Mouse (Mus musculus) forebrain, embryonic 11.5 days (tissue): ENCODE data around the gene Tmod3. TPM values are rescaled to one million over a fixed set of nuclear protein-coding genes. Genes with fewer than 3 reads are reported as not detected.
"Not testable (repeated sequence)": the region's sequence is repeated elsewhere in the genome, so short reads cannot be mapped to it uniquely, and the experiment has no call there.

ENCODE experiments used
- ATAC-seq: fragments of 200-750 bp; cut with Nextera tagmentation; replicated peaks from 2 replicates; pipeline ENCODE4 v1.8.0; 2017; ENCODE audit warnings: moderate TSS enrichment; ENCODE audit not compliant: low FRiP score
- DNase-seq: peaks from one replicate; pipeline ENCODE4 v3.0.0-alpha.2; 2017; ENCODE audit warnings: low spot score
- H3K27ac ChIP-seq: fragments of 300-500 bp; sonication (generic); 2 replicates; pipeline ENCODE4 v1.5.1; 2014; ENCODE audit warnings: low read depth, low read length
- H3K27me3 ChIP-seq: fragments of 300-500 bp; sonication (generic); 2 replicates; pipeline ENCODE4 v1.6.1; 2014; ENCODE audit warnings: mild to moderate bottlenecking, low read length, mixed read lengths; ENCODE audit not compliant: control insufficient read depth, insufficient read depth
- H3K36me3 ChIP-seq: fragments of 300-500 bp; sonication (generic); 2 replicates; pipeline ENCODE4 v1.6.1; 2014; ENCODE audit warnings: mild to moderate bottlenecking, low read length, moderate library complexity, mixed read lengths; ENCODE audit not compliant: control insufficient read depth, insufficient read depth
- H3K4me1 ChIP-seq: fragments of 300-500 bp; sonication (generic); replicated peaks from 2 replicates; pipeline ENCODE4 v1.6.1; 2014; ENCODE audit warnings: low read length, mixed read lengths; ENCODE audit not compliant: control insufficient read depth, insufficient read depth
- H3K4me2 ChIP-seq: fragments of 300-500 bp; sonication (generic); 2 replicates; pipeline ENCODE4 v1.6.1; 2014; ENCODE audit warnings: low read depth, mild to moderate bottlenecking, low read length, moderate library complexity, mixed read lengths; ENCODE audit not compliant: severe bottlenecking
- H3K4me3 ChIP-seq: fragments of 300-500 bp; sonication (generic); 2 replicates; pipeline ENCODE4 v1.5.1; 2014; ENCODE audit warnings: low read depth, low read length
- H3K9ac ChIP-seq: fragments of 300-500 bp; sonication (generic); 2 replicates; pipeline ENCODE4 v1.6.1; 2014; ENCODE audit warnings: low read length
- H3K9me3 ChIP-seq: fragments of 300-500 bp; sonication (generic); 2 replicates; pipeline ENCODE4 v1.6.1; 2016; ENCODE audit warnings: low read length, mixed read lengths; ENCODE audit not compliant: control insufficient read depth
- WGBS: fragments of 180-500 bp; shearing (Covaris S2); extraction: QIAGEN DNeasy Blood & Tissue Kit; methylation state at CpG from one replicate; pipeline ENCODE4 v1.1.7; 2014; 5-methylcytosine and 5-hydroxymethylcytosine counted together
- polyA plus RNA-seq: library from polyadenylated mRNA; unstranded; fragments of >200 nt; fragmentation: Nextera tagmentation; extraction: Ambion mirVana; gene quantifications from 2 replicates; pipeline ENCODE4 v1.2.1, GENCODE M21; 2014

The Tmod3 gene
- polyA plus RNA-seq, 1 experiment from 2014 or later: 101 TPM

GRCm38 (mm10) chr9:75545514-75545913, 13.9 kb downstream of the Tmod3 start:
- no peak for ATAC-seq
- H3K4me2 ChIP-seq: no peak overlapping the region
- no peaks in the 10 kb centered on the region for H3K27me3 ChIP-seq
- peaks cover 5% of the 10 kb centered on the region; the same call in 1 of the 2 replicates for H3K4me1 ChIP-seq
- H3K36me3 ChIP-seq: no peaks in the 10 kb centered on the region
- no peak overlapping the region for H3K27ac ChIP-seq
- 90% methylated on average over 8 of the region's 8 CpGs for WGBS
- no peaks in the 10 kb centered on the region for H3K9me3 ChIP-seq
- DNase-seq: no peak
- no peak overlapping the region for H3K9ac ChIP-seq
- no peak overlapping the region for H3K4me3 ChIP-seq

GRCm38 (mm10) chr9:75541497-75541896, 18.0 kb downstream of the Tmod3 start:
- Histone ChIP-seq H3K36me3 (no peaks in the 10 kb centered on the region), H3K9me3 (no peaks in the 10 kb centered on the region), H3K4me1 (peaks cover 5% of the 10 kb centered on the region; the same call in 1 of the 2 replicates), H3K4me3 (no peak overlapping the region), H3K27me3 (no peaks in the 10 kb centered on the region), H3K4me2 (no peak overlapping the region), H3K9ac (no peak overlapping the region), H3K27ac (no peak overlapping the region)
- ATAC-seq (no peak), DNase-seq (no peak)
- WGBS: 29% methylated on average over 5 of the region's 5 CpGs

GRCm38 (mm10) chr9:75536422-75536821, 23.0 kb downstream of the Tmod3 start:
- H3K4me1 ChIP-seq: peaks cover 2% of the 10 kb centered on the region; the same call in 1 of the 2 replicates
- H3K9me3 ChIP-seq: no peaks in the 10 kb centered on the region
- ATAC-seq: no peak
- no peaks in the 10 kb centered on the region for H3K36me3 ChIP-seq
- H3K4me3 ChIP-seq: no peak overlapping the region
- no peak overlapping the region for H3K9ac ChIP-seq
- H3K27ac ChIP-seq: no peak overlapping the region
- no peak overlapping the region for H3K4me2 ChIP-seq
- no peak for DNase-seq
- H3K27me3 ChIP-seq: no peaks in the 10 kb centered on the region
- 92% methylated on average over 1 of the region's 1 CpGs for WGBS

GRCm38 (mm10) chr9:75534431-75534962, 25.0 kb downstream of the Tmod3 start:
- DNase-seq (no peak), ATAC-seq (no peak)
- no peaks in the 10 kb centered on the region for H3K36me3 ChIP-seq
- no peak overlapping the region for H3K4me2 ChIP-seq
- 92% methylated on average over 8 of the region's 8 CpGs for WGBS
- no peak overlapping the region for H3K27ac ChIP-seq
- no peaks in the 10 kb centered on the region for H3K9me3 ChIP-seq
- H3K4me3 ChIP-seq: no peak overlapping the region
- H3K4me1 ChIP-seq: no peaks in the 10 kb centered on the region
- no peak overlapping the region for H3K9ac ChIP-seq
- no peaks in the 10 kb centered on the region for H3K27me3 ChIP-seq

GRCm38 (mm10) chr9:75532989-75533388, 26.5 kb downstream of the Tmod3 start:
- not testable (repeated sequence) for H3K4me3 ChIP-seq, H3K27ac ChIP-seq, H3K9ac ChIP-seq, DNase-seq, H3K9me3 ChIP-seq, H3K36me3 ChIP-seq, ATAC-seq, H3K4me2 ChIP-seq, H3K27me3 ChIP-seq, H3K4me1 ChIP-seq
- 77% methylated on average over 8 of the region's 9 CpGs for WGBS

GRCm38 (mm10) chr9:75532461-75532860, 27.0 kb downstream of the Tmod3 start:
- Histone ChIP-seq H3K27me3 (no peaks in the 10 kb centered on the region), H3K4me1 (no peaks in the 10 kb centered on the region), H3K27ac (no peak overlapping the region), H3K36me3 (no peaks in the 10 kb centered on the region), H3K9ac (no peak overlapping the region), H3K9me3 (no peaks in the 10 kb centered on the region), H3K4me3 (no peak overlapping the region), H3K4me2 (no peak overlapping the region)
- WGBS: 94% methylated on average over 7 of the region's 7 CpGs
- ATAC-seq: no peak
- no peak for DNase-seq

- Histone ChIP-seq H3K4me3 (no peak overlapping the region), H3K27me3 (no peaks in the 10 kb centered on the region), H3K9me3 (no peaks in the 10 kb centered on the region), H3K4me2 (no peak overlapping the region), H3K27ac (no peak overlapping the region), H3K4me1 (no peaks in the 10 kb centered on the region), H3K36me3 (no peaks in the 10 kb centered on the region), H3K9ac (no peak overlapping the region)
- ATAC-seq (no peak), DNase-seq (no peak)
- 80% methylated on average over 5 of the region's 5 CpGs for WGBS
These were observed 30.1 kb downstream of the Tmod3 start for GRCm38 (mm10) chr9:75529358-75529757.

GRCm38 (mm10) chr9:75528096-75528495, 31.4 kb downstream of the Tmod3 start:
- Histone ChIP-seq H3K4me1 (no peaks in the 10 kb centered on the region), H3K27ac (no peak overlapping the region), H3K9ac (no peak overlapping the region), H3K27me3 (no peaks in the 10 kb centered on the region), H3K9me3 (no peaks in the 10 kb centered on the region), H3K36me3 (no peaks in the 10 kb centered on the region), H3K4me3 (no peak overlapping the region), H3K4me2 (no peak overlapping the region)
- ATAC-seq (no peak), DNase-seq (no peak)
- WGBS: 97% methylated on average over 9 of the region's 9 CpGs

GRCm38 (mm10) chr9:75527368-75528059, 31.9 kb downstream of the Tmod3 start:
- WGBS: 89% methylated on average over 13 of the region's 13 CpGs
- no peaks in the 10 kb centered on the region for H3K36me3 ChIP-seq
- H3K4me1 ChIP-seq: no peaks in the 10 kb centered on the region
- no peaks in the 10 kb centered on the region for H3K9me3 ChIP-seq
- ATAC-seq: no peak
- DNase-seq: no peak
- H3K9ac ChIP-seq: no peak overlapping the region
- H3K4me3 ChIP-seq: no peak overlapping the region
- no peak overlapping the region for H3K4me2 ChIP-seq
- no peaks in the 10 kb centered on the region for H3K27me3 ChIP-seq
- H3K27ac ChIP-seq: no peak overlapping the region
